Comparison of ENCODE assay signal across 15 mouse cellular contexts in the genomic region with DNA sequence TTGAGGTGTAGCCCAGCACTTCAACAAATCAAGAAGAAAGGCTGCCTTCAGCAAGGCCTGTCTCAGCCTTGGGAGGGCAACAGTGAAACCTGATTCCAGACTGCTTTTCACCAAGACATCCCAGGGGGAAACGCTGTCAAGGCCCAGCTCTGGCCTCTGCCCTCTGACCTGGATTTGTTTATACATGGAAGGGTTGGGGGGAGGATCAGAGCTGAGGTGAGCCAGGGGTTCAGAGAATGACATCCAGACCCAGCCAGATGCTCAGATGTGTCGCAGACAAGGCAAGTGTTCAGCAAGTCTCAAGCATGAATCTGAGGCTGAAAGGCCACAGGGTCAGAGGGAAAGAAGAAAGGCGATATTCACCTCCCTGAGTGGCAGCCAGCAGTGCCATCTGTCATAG. TPM values are rescaled to one million over a fixed set of nuclear protein-coding genes. Genes with fewer than 3 reads are reported as not detected.
DNase-seq lines count a peak whose midpoint lies in the region; ATAC-seq and TF ChIP-seq lines count a peak whose summit lies in the region.
"Had no signal": no experiment of that assay in that cellular context is flagged by ENCODE, and none has a peak within 500 bp of the region (broad histone marks: within the 10 kb centered on the region; RNA-seq: fewer than 3 reads in every experiment).

No protein-coding gene starts in this region.

- TF ChIP-seq POLR2A in kidney, adult 2 months (IDR thresholded peaks at IDR 0.05; ENCODE audit: low read depth, low read length) = no peak

- whole genome bisulfite sequencing in heart, embryonic 11.5 days (ENCODE audit: insufficient replicate concordance) = 22% methylated on average over 3 of the region's 3 CpGs
- 46% methylated on average over 3 of the region's 3 CpGs for WGBS in kidney, adult 2 months
- WGBS in limb, embryonic 11.5 days = 6% methylated on average over 3 of the region's 3 CpGs

- no peak overlapping the region for H3K4me3 ChIP-seq in heart, embryonic 11.5 days (ENCODE audit: low read depth, low read length)
- no peak overlapping the region for H3K4me3 ChIP-seq in kidney, adult 2 months (ENCODE audit: insufficient read depth, low read depth, low read length)
- no peak overlapping the region for H3K4me3 ChIP-seq in limb, embryonic 11.5 days (ENCODE audit: low read depth, low read length)
- H3K4me3 ChIP-seq: embryonic facial prominence, embryonic 13.5 days; hindbrain, embryonic 15.5 days; myocyte had no signal

- no peaks in the 10 kb centered on the region for H3K36me3 ChIP-seq in heart, embryonic 11.5 days (ENCODE audit: control insufficient read depth, insufficient read depth, low read length)
- H3K36me3 ChIP-seq in kidney, adult 2 months (ENCODE audit: control insufficient read depth, insufficient read depth, low read length) = no peaks in the 10 kb centered on the region
- no peaks in the 10 kb centered on the region for H3K36me3 ChIP-seq in limb, embryonic 11.5 days (ENCODE audit: control insufficient read depth, insufficient read depth, low read length)
- H3K36me3 ChIP-seq: embryonic facial prominence, embryonic 13.5 days; hindbrain, embryonic 15.5 days had no signal

- peak overlapping the region; percentile 6 for H3K27ac ChIP-seq in heart, embryonic 11.5 days (ENCODE audit: low read depth, low read length)
- H3K27ac ChIP-seq in kidney, adult 2 months (ENCODE audit: insufficient read depth, low read depth, low read length) = peak overlapping the region; percentile 19
- peak overlapping the region; percentile 72 for H3K27ac ChIP-seq in limb, embryonic 11.5 days (replicated peaks; ENCODE audit: low read depth, low read length)
- H3K27ac ChIP-seq: embryonic facial prominence, embryonic 13.5 days; hindbrain, embryonic 15.5 days had no signal

- intact Hi-C loops in heart, postnatal 10 days (cut with DNase I) = no loop called here

- TF ChIP-seq CTCF in kidney, adult 2 months (conservative IDR thresholded peaks at IDR 0.05; ENCODE audit: insufficient read depth, insufficient read length, low read depth, low read length) = no peak

- H3K9me3 ChIP-seq in heart, embryonic 11.5 days (replicated peaks; ENCODE audit: control insufficient read depth, low read length) = no peaks in the 10 kb centered on the region
- H3K9me3 ChIP-seq in limb, embryonic 11.5 days (ENCODE audit: control insufficient read depth, low read length) = no peaks in the 10 kb centered on the region
- H3K9me3 ChIP-seq: embryonic facial prominence, embryonic 13.5 days; hindbrain, embryonic 15.5 days had no signal

- no peak for ATAC-seq in heart, embryonic 11.5 days (replicated peaks; ENCODE audit: insufficient number of reproducible peaks, low FRiP score, low TSS enrichment)
- ATAC-seq in limb, embryonic 11.5 days (ENCODE audit: insufficient number of reproducible peaks, low FRiP score, low TSS enrichment, low read depth) = peak; percentile 16; the same call in 1 of the 2 replicates

- no peak overlapping the region for H3K9ac ChIP-seq in heart, embryonic 11.5 days (ENCODE audit: low read depth, low read length)
- no peak overlapping the region for H3K9ac ChIP-seq in limb, embryonic 11.5 days (ENCODE audit: low read length)
- H3K9ac ChIP-seq: embryonic facial prominence, embryonic 13.5 days; hindbrain, embryonic 15.5 days had no signal

- peaks cover 93% of the 10 kb centered on the region for H3K4me1 ChIP-seq in heart, embryonic 11.5 days (ENCODE audit: control insufficient read depth, insufficient read depth, low read length)
- H3K4me1 ChIP-seq in kidney, adult 2 months (ENCODE audit: control insufficient read depth, insufficient read depth, low read length) = peaks cover 55% of the 10 kb centered on the region
- peaks cover 66% of the 10 kb centered on the region for H3K4me1 ChIP-seq in limb, embryonic 11.5 days (ENCODE audit: control insufficient read depth, insufficient read depth, low read length)

- no peak overlapping the region for H3K4me2 ChIP-seq in heart, embryonic 11.5 days
- no peak overlapping the region; the same call in 1 of the 2 replicates for H3K4me2 ChIP-seq in limb, embryonic 11.5 days (ENCODE audit: low read depth, severe bottlenecking)
- H3K4me2 ChIP-seq: embryonic facial prominence, embryonic 13.5 days; hindbrain, embryonic 15.5 days had no signal

- no peak for DNase-seq in heart, postnatal 10 days
- DNase-seq in kidney, adult 2 months = peak; percentile 35
- DNase-seq in kidney, postnatal 36 days = no peak
- DNase-seq in embryo, embryonic 11 days = peak; percentile 92
- DNase-seq in limb, embryonic 11.5 days (ENCODE audit: low spot score) = peak; percentile 81
- no peak for DNase-seq in gastrocnemius, postnatal 25 days
- DNase-seq in urinary bladder, postnatal 36 days (ENCODE audit: low spot score in 2 of 2) = no peak
- DNase-seq: adrenal gland, adult 2 months; layer of hippocampus, postnatal 36 days; lung, adult 2 months; thymus, postnatal 36 days had no signal

- no peaks in the 10 kb centered on the region for H3K27me3 ChIP-seq in heart, embryonic 11.5 days (ENCODE audit: control insufficient read depth, insufficient read depth, low read length)
- no peaks in the 10 kb centered on the region for H3K27me3 ChIP-seq in kidney, adult 2 months (replicated peaks; ENCODE audit: control insufficient read depth, insufficient read depth, low read length)
- H3K27me3 ChIP-seq in limb, embryonic 11.5 days (ENCODE audit: control insufficient read depth, insufficient read depth, low read length) = no peaks in the 10 kb centered on the region
- H3K27me3 ChIP-seq: embryonic facial prominence, embryonic 13.5 days; hindbrain, embryonic 15.5 days had no signal

RNA-seq across cellular contexts. Expression of a gene that starts 36.3 kb away (rescaled TPM):
- 42.0 and 48.3 TPM in 2 replicates for polyA plus RNA-seq in heart, embryonic 11.5 days (2014; fragmentation: Nextera tagmentation; extraction: Ambion mirVana)
- 10 to 100 TPM; 11.4 to 17.9 TPM for total RNA-seq in heart, postnatal 10 days (2021)
- polyA plus RNA-seq in kidney, adult 2 months (2012; rRNA removed) = 61.5 and 62.5 TPM in 2 replicates
- 44.5 and 45.8 TPM in 2 replicates for polyA plus RNA-seq in limb, embryonic 11.5 days (2014; fragmentation: Nextera tagmentation; extraction: Ambion mirVana)
- 1 to 10 TPM; 2.9 to 4.1 TPM for total RNA-seq in gastrocnemius, postnatal 25 days (2021)

Comparison
In these comparisons a context has a peak if more than half of its experiments do, and no peak if none do; other contexts are left out.
1. DNase-seq: peak in kidney, adult 2 months (single experiment), embryo, embryonic 11 days (single experiment) and limb, embryonic 11.5 days (single experiment); none in heart, postnatal 10 days (0 of 2), kidney, postnatal 36 days (0 of 2), gastrocnemius, postnatal 25 days (single experiment) and urinary bladder, postnatal 36 days (0 of 2).
2. H3K27ac ChIP-seq: peak in every context shown above with its lines; median percentile 72 in limb, embryonic 11.5 days; 19 in kidney, adult 2 months; 6 in heart, embryonic 11.5 days.